Mouse (Mus musculus) kidney, adult 2 months (tissue): ENCODE measurements around the gene Cd247. TPM values are rescaled to one million over a fixed set of nuclear protein-coding genes. Genes with fewer than 3 reads are reported as not detected.

Source experiments
- DNase-seq: peaks from one replicate; pipeline ENCODE4 v3.0.0; 2021
- H3K27ac ChIP-seq: fragments of 200-500 bp; 2 replicates; pipeline ENCODE4 v1.5.1; 2012; ENCODE audit warnings: low read depth, low read length, control low read depth, inconsistent platforms; ENCODE audit not compliant: insufficient read depth
- H3K27me3 ChIP-seq: fragments of 200-500 bp; replicated peaks from 2 replicates; pipeline ENCODE4 v1.6.1; 2012; ENCODE audit warnings: mild to moderate bottlenecking, moderate library complexity, low read length, inconsistent platforms; ENCODE audit not compliant: control insufficient read depth, insufficient read depth
- H3K36me3 ChIP-seq: fragments of 200-500 bp; 2 replicates; pipeline ENCODE4 v1.6.1; 2012; ENCODE audit warnings: mild to moderate bottlenecking, moderate library complexity, low read length, inconsistent platforms; ENCODE audit not compliant: control insufficient read depth, insufficient read depth
- H3K4me1 ChIP-seq: fragments of 200-500 bp; 2 replicates; pipeline ENCODE4 v1.6.1; 2011; ENCODE audit warnings: low read length; ENCODE audit not compliant: control insufficient read depth, insufficient read depth
- H3K4me3 ChIP-seq: fragments of 200-500 bp; 2 replicates; pipeline ENCODE4 v1.5.1; 2011; ENCODE audit warnings: mild to moderate bottlenecking, low read depth, low read length, control low read depth; ENCODE audit not compliant: insufficient read depth
- CTCF ChIP-seq: fragments of 200-500 bp; conservative IDR thresholded peaks from 2 replicates; pipeline ENCODE4 v1.5.1; 2011; ENCODE audit warnings: low read depth, mild to moderate bottlenecking, control low read depth, low read length, moderate library complexity, mixed read lengths; ENCODE audit not compliant: insufficient read depth, insufficient read length
- POLR2A ChIP-seq: fragments of 200-500 bp; IDR thresholded peaks from one replicate; pipeline ENCODE4 v1.6.1; 2011; ENCODE audit warnings: low read depth, low read length, control low read depth
- WGBS: fragments of 180-500 bp; shearing (Covaris S2); methylation state at CpG from one replicate; pipeline ENCODE4 v1.1.7; 2018; 5-methylcytosine and 5-hydroxymethylcytosine counted together
- polyA plus RNA-seq: library from polyadenylated mRNA; depleted of rRNA; stranded (reverse); fragments of >200 nt; gene quantifications from 2 replicates; pipeline ENCODE4 v1.2.3, GENCODE M21; 2012

Cd247 gene
- polyA plus RNA-seq, 1 experiment, result 5.5 TPM

GRCm38 (mm10) chr1:165845366-165845765 lies 56.9 kb downstream of the Cd247 start:
- DNase-seq, result no peak
- Histone ChIP-seq H3K27me3 (no peaks in the 10 kb centered on the region), H3K4me3 (peak overlapping the region; percentile 46), H3K27ac (no peak overlapping the region), H3K36me3 (no peaks in the 10 kb centered on the region), H3K4me1 (no peaks in the 10 kb centered on the region)
- TF ChIP-seq POLR2A (no peak), CTCF (no peak)
- 11% methylated on average over 14 of the region's 14 CpGs for WGBS

- DNase-seq, result no peak
- H3K4me1 ChIP-seq, result no peaks in the 10 kb centered on the region
- WGBS, result 85% methylated on average over 8 of the region's 8 CpGs
- no peak overlapping the region for H3K27ac ChIP-seq
- no peak for TF ChIP-seq CTCF
- no peak for TF ChIP-seq POLR2A
- no peak overlapping the region for H3K4me3 ChIP-seq
- no peaks in the 10 kb centered on the region for H3K27me3 ChIP-seq
- H3K36me3 ChIP-seq, result no peaks in the 10 kb centered on the region
Measured at GRCm38 (mm10) chr1:165848417-165848816, 59.9 kb downstream of the Cd247 start.

- no peak for TF ChIP-seq POLR2A
- H3K27me3 ChIP-seq, result no peaks in the 10 kb centered on the region
- no peak overlapping the region for H3K4me3 ChIP-seq
- no peaks in the 10 kb centered on the region for H3K36me3 ChIP-seq
- 55% methylated on average over 4 of the region's 4 CpGs for WGBS
- DNase-seq, result no peak
- H3K4me1 ChIP-seq, result no peaks in the 10 kb centered on the region
- no peak overlapping the region for H3K27ac ChIP-seq
Measured at GRCm38 (mm10) chr1:165848881-165849280, 60.4 kb downstream of the Cd247 start.

- Histone ChIP-seq H3K27me3 (no peaks in the 10 kb centered on the region), H3K4me1 (no peaks in the 10 kb centered on the region), H3K36me3 (no peaks in the 10 kb centered on the region), H3K4me3 (no peak overlapping the region), H3K27ac (no peak overlapping the region)
- no peak for TF ChIP-seq CTCF
- TF ChIP-seq POLR2A, result no peak
- no peak for DNase-seq
- WGBS, result 68% methylated on average over 17 of the region's 17 CpGs
Measured at GRCm38 (mm10) chr1:165849458-165850445, 61.3 kb downstream of the Cd247 start.

- no peak for DNase-seq
- TF ChIP-seq POLR2A, result no peak
- no peak for TF ChIP-seq CTCF
- Histone ChIP-seq H3K27me3 (no peaks in the 10 kb centered on the region), H3K4me1 (no peaks in the 10 kb centered on the region), H3K27ac (no peak overlapping the region), H3K4me3 (no peak overlapping the region), H3K36me3 (no peaks in the 10 kb centered on the region)
- 52% methylated on average over 5 of the region's 5 CpGs for WGBS
Measured at GRCm38 (mm10) chr1:165852131-165852530, 63.6 kb downstream of the Cd247 start.

- no peaks in the 10 kb centered on the region for H3K27me3 ChIP-seq
- no peaks in the 10 kb centered on the region for H3K4me1 ChIP-seq
- 70% methylated on average over 4 of the region's 4 CpGs for WGBS
- TF ChIP-seq POLR2A (no peak), CTCF (no peak)
- no peak for DNase-seq
- H3K36me3 ChIP-seq, result no peaks in the 10 kb centered on the region
- no peak overlapping the region for H3K27ac ChIP-seq
- no peak overlapping the region for H3K4me3 ChIP-seq
Measured at GRCm38 (mm10) chr1:165853131-165853721, 64.7 kb downstream of the Cd247 start.

- Histone ChIP-seq H3K27ac (no peak overlapping the region), H3K4me3 (no peak overlapping the region), H3K36me3 (no peaks in the 10 kb centered on the region), H3K27me3 (no peaks in the 10 kb centered on the region), H3K4me1 (no peaks in the 10 kb centered on the region)
- TF ChIP-seq CTCF, result peak; percentile 85
- TF ChIP-seq POLR2A, result no peak
- peak; percentile 59 for DNase-seq
- 67% methylated on average over 10 of the region's 10 CpGs for WGBS
Measured at GRCm38 (mm10) chr1:165853729-165854420, 65.4 kb downstream of the Cd247 start.
